In the genomic region with DNA sequence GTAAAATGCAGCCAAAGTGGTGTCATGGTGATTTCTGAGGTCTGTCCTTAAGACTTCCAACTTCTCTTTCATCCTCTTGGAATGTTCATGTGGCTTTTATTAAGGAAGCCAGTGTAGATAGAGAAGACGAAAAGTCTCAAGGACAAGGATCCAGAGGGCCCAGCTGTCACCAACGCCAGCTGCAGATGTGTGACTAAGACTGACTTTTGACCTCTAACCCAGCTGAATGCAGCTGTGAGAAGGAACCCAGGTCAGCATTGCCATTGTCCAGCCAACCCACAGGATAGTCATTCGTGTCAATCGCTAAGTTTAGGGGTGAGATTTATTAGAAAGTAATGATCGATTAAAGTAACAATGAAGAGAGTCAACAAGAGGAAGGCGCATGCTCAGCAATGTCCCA, we compare ENCODE assay signal across 23 mouse cellular contexts. TPM values are rescaled to one million over a fixed set of nuclear protein-coding genes. Genes with fewer than 3 reads are reported as not detected.
DNase-seq lines count a peak whose midpoint lies in the region; ATAC-seq lines count a peak whose summit lies in the region.
"Had no signal": no experiment of that assay in that cellular context is flagged by ENCODE, and none has a peak within 500 bp of the region (broad histone marks: within the 10 kb centered on the region; RNA-seq: fewer than 3 reads in every experiment).

No protein-coding gene starts in this region.

- no peak overlapping the region for H3K4me3 ChIP-seq in intestine, embryonic 16.5 days (ENCODE audit: low read length)
- no peak overlapping the region for H3K4me3 ChIP-seq in midbrain, embryonic 13.5 days (replicated peaks)
- no peak overlapping the region for H3K4me3 ChIP-seq in midbrain, embryonic 15.5 days
- H3K4me3 ChIP-seq: embryonic facial prominence, embryonic 13.5 days; heart, embryonic 15.5 days; megakaryocyte, embryonic 14.5 days had no signal

- peak; percentile 10 for DNase-seq in kidney, adult 9 months
- DNase-seq in kidney, adult 8-10 months = no peak
- DNase-seq in 3T3-L1 (ENCODE audit: low read depth, low spot score) = peak; percentile 34
- DNase-seq in embryo, embryonic 11 days = peak; percentile 13
- DNase-seq: adrenal gland, postnatal 14 days; cerebellum, adult 11-12 months; cerebellum, postnatal 36 days; gastrocnemius, postnatal 10 days; left cerebral cortex, postnatal 4 days; lung, embryonic 14.5 days; right cerebral cortex, adult 18-20 months; spleen, adult 18-20 months; thymus, adult 18-20 months had no signal

- H3K27me3 ChIP-seq in intestine, embryonic 16.5 days (replicated peaks; ENCODE audit: control insufficient read depth, insufficient read depth, low read length) = no peaks in the 10 kb centered on the region
- no peaks in the 10 kb centered on the region for H3K27me3 ChIP-seq in midbrain, embryonic 13.5 days
- no peaks in the 10 kb centered on the region for H3K27me3 ChIP-seq in midbrain, embryonic 15.5 days (replicated peaks)
- H3K27me3 ChIP-seq: embryonic facial prominence, embryonic 13.5 days; heart, embryonic 15.5 days; Patski had no signal

- no peak overlapping the region for H3K9ac ChIP-seq in intestine, embryonic 16.5 days (ENCODE audit: low read depth, low read length)
- H3K9ac ChIP-seq in midbrain, embryonic 13.5 days (replicated peaks) = no peak overlapping the region
- no peak overlapping the region for H3K9ac ChIP-seq in midbrain, embryonic 15.5 days
- H3K9ac ChIP-seq: embryonic facial prominence, embryonic 13.5 days; heart, embryonic 15.5 days; hindbrain, embryonic 14.5 days; lung, embryonic 14.5 days had no signal

- H3K9me3 ChIP-seq in intestine, embryonic 16.5 days (ENCODE audit: control insufficient read depth, low read length) = 0 out of 2 replicates have a peak, but pooled peaks cover 2% of the 10 kb centered on the region
- H3K9me3 ChIP-seq in midbrain, embryonic 13.5 days = no peaks in the 10 kb centered on the region
- H3K9me3 ChIP-seq in midbrain, embryonic 15.5 days = no peaks in the 10 kb centered on the region
- H3K9me3 ChIP-seq: embryonic facial prominence, embryonic 13.5 days; heart, embryonic 15.5 days had no signal

- H3K36me3 ChIP-seq in intestine, embryonic 16.5 days (ENCODE audit: control insufficient read depth, insufficient read depth, low read length) = no peaks in the 10 kb centered on the region
- H3K36me3 ChIP-seq in midbrain, embryonic 13.5 days = no peaks in the 10 kb centered on the region
- no peaks in the 10 kb centered on the region for H3K36me3 ChIP-seq in midbrain, embryonic 15.5 days (replicated peaks)
- H3K36me3 ChIP-seq: embryonic facial prominence, embryonic 13.5 days; heart, embryonic 15.5 days had no signal

- H3K27ac ChIP-seq in intestine, embryonic 16.5 days (ENCODE audit: low read length) = no peak overlapping the region
- H3K27ac ChIP-seq in midbrain, embryonic 13.5 days = no peak overlapping the region
- H3K27ac ChIP-seq in midbrain, embryonic 15.5 days = no peak overlapping the region
- H3K27ac ChIP-seq: embryonic facial prominence, embryonic 13.5 days; heart, embryonic 15.5 days; hindbrain, embryonic 14.5 days had no signal

- WGBS in intestine, embryonic 16.5 days = 74% methylated on average over 6 of the region's 6 CpGs
- 87% methylated on average over 6 of the region's 6 CpGs for WGBS in midbrain, embryonic 13.5 days
- 85% methylated on average over 6 of the region's 6 CpGs for WGBS in midbrain, embryonic 15.5 days

- no peak overlapping the region for H3K4me2 ChIP-seq in intestine, embryonic 16.5 days (ENCODE audit: low read depth, low read length)
- no peak overlapping the region for H3K4me2 ChIP-seq in midbrain, embryonic 13.5 days (replicated peaks)
- H3K4me2 ChIP-seq in midbrain, embryonic 15.5 days = no peak overlapping the region
- H3K4me2 ChIP-seq: embryonic facial prominence, embryonic 13.5 days; heart, embryonic 15.5 days; hindbrain, embryonic 14.5 days; liver, embryonic 11.5 days; lung, embryonic 14.5 days had no signal

- H3K4me1 ChIP-seq in intestine, embryonic 16.5 days (ENCODE audit: control insufficient read depth, insufficient read depth, low read length) = peaks cover 4% of the 10 kb centered on the region; the same call in 1 of the 2 replicates
- H3K4me1 ChIP-seq in midbrain, embryonic 13.5 days (replicated peaks) = no peaks in the 10 kb centered on the region
- no peaks in the 10 kb centered on the region for H3K4me1 ChIP-seq in midbrain, embryonic 15.5 days
- H3K4me1 ChIP-seq: embryonic facial prominence, embryonic 13.5 days; heart, embryonic 15.5 days had no signal

- peak; percentile 48 for ATAC-seq in intestine, embryonic 16.5 days
- no peak for ATAC-seq in midbrain, embryonic 13.5 days
- no peak for ATAC-seq in midbrain, embryonic 15.5 days (replicated peaks)
- ATAC-seq: activated CD4-positive, CD25-positive, alpha-beta regulatory T cell, adult 4 months; Patski had no signal

RNA-seq across cellular contexts. Expression of gene Gna14, which starts 32.5 kb away (rescaled TPM):
- polyA plus RNA-seq in intestine, embryonic 16.5 days (2015; fragmentation: Nextera tagmentation; extraction: Ambion mirVana) = 16.0 and 16.8 TPM in 2 replicates
- polyA plus RNA-seq in midbrain, embryonic 13.5 days (2015; fragmentation: Nextera tagmentation; extraction: Ambion mirVana) = 0.28 and 0.51 TPM in 2 replicates
- polyA plus RNA-seq in midbrain, embryonic 15.5 days (2015; fragmentation: Nextera tagmentation; extraction: Ambion mirVana) = 0.49 and 0.56 TPM in 2 replicates

Comparison
In these comparisons a context has a peak if more than half of its experiments do, and no peak if none do; other contexts are left out.
1. DNase-seq: peak in kidney, adult 9 months (single experiment), 3T3-L1 (single experiment) and embryo, embryonic 11 days (single experiment); none in kidney, adult 8-10 months (0 of 2).
2. RNA of gene Gna14, which starts 32.5 kb away (polyA plus RNA-seq): 16.0 to 16.8 TPM in intestine, embryonic 16.5 days; 0.28 to 0.51 TPM in midbrain, embryonic 13.5 days and 0.49 to 0.56 TPM in midbrain, embryonic 15.5 days; every median in the first group is over 10 times any median in the second.